Mouse (Mus musculus) kidney, adult 2 months (tissue): ENCODE data around the gene Rragb. TPM values are rescaled to one million over a fixed set of nuclear protein-coding genes. Genes with fewer than 3 reads are reported as not detected.
"Not testable (repeated sequence)": the region's sequence is repeated elsewhere in the genome, so short reads cannot be mapped to it uniquely, and the experiment has no call there.

Experiments used
- DNase-seq: peaks from one replicate; pipeline ENCODE4 v3.0.0; 2021
- H3K27ac ChIP-seq: fragments of 200-500 bp; 2 replicates; pipeline ENCODE4 v1.5.1; 2012; ENCODE audit warnings: low read depth, low read length, control low read depth, inconsistent platforms; ENCODE audit not compliant: insufficient read depth
- H3K27me3 ChIP-seq: fragments of 200-500 bp; replicated peaks from 2 replicates; pipeline ENCODE4 v1.6.1; 2012; ENCODE audit warnings: mild to moderate bottlenecking, moderate library complexity, low read length, inconsistent platforms; ENCODE audit not compliant: control insufficient read depth, insufficient read depth
- H3K36me3 ChIP-seq: fragments of 200-500 bp; 2 replicates; pipeline ENCODE4 v1.6.1; 2012; ENCODE audit warnings: mild to moderate bottlenecking, moderate library complexity, low read length, inconsistent platforms; ENCODE audit not compliant: control insufficient read depth, insufficient read depth
- H3K4me1 ChIP-seq: fragments of 200-500 bp; 2 replicates; pipeline ENCODE4 v1.6.1; 2011; ENCODE audit warnings: low read length; ENCODE audit not compliant: control insufficient read depth, insufficient read depth
- H3K4me3 ChIP-seq: fragments of 200-500 bp; 2 replicates; pipeline ENCODE4 v1.5.1; 2011; ENCODE audit warnings: mild to moderate bottlenecking, low read depth, low read length, control low read depth; ENCODE audit not compliant: insufficient read depth
- CTCF ChIP-seq: fragments of 200-500 bp; conservative IDR thresholded peaks from 2 replicates; pipeline ENCODE4 v1.5.1; 2011; ENCODE audit warnings: low read depth, mild to moderate bottlenecking, control low read depth, low read length, moderate library complexity, mixed read lengths; ENCODE audit not compliant: insufficient read depth, insufficient read length
- POLR2A ChIP-seq: fragments of 200-500 bp; IDR thresholded peaks from one replicate; pipeline ENCODE4 v1.6.1; 2011; ENCODE audit warnings: low read depth, low read length, control low read depth
- WGBS: fragments of 180-500 bp; shearing (Covaris S2); methylation state at CpG from one replicate; pipeline ENCODE4 v1.1.7; 2018; 5-methylcytosine and 5-hydroxymethylcytosine counted together
- polyA plus RNA-seq: library from polyadenylated mRNA; depleted of rRNA; stranded (reverse); fragments of >200 nt; gene quantifications from 2 replicates; pipeline ENCODE4 v1.2.3, GENCODE M21; 2012; rRNA removed

Gene Rragb
- polyA plus RNA-seq, 1 experiment, result 3.5 TPM

DNA sequence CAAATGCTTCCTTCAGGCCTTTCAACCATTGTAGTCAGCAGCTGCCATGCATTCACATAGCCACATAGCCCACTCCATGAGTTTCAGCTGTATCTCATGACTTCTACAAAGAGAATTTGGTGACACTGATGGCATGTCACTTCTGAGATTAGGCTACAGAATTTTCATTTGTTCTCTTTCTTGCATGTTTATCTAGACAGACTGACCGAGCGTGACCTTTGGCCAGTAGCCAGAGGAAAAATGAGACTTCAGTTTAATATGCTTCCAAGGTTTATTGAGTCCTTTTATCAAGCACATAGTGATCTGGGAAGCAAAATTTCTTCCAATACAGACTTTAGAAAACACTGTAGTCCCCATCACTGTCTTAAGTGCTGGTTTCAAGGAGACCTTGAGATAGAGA is 42.4 kb downstream of the Rragb start:
- no peak overlapping the region for H3K4me3 ChIP-seq
- no peaks in the 10 kb centered on the region for H3K4me1 ChIP-seq
- H3K27me3 ChIP-seq, result no peaks in the 10 kb centered on the region
- 51% methylated on average over 2 of the region's 2 CpGs for WGBS
- H3K27ac ChIP-seq, result no peak overlapping the region
- no peak for DNase-seq
- no peaks in the 10 kb centered on the region for H3K36me3 ChIP-seq
- TF ChIP-seq CTCF, result no peak
- no peak for TF ChIP-seq POLR2A

DNA sequence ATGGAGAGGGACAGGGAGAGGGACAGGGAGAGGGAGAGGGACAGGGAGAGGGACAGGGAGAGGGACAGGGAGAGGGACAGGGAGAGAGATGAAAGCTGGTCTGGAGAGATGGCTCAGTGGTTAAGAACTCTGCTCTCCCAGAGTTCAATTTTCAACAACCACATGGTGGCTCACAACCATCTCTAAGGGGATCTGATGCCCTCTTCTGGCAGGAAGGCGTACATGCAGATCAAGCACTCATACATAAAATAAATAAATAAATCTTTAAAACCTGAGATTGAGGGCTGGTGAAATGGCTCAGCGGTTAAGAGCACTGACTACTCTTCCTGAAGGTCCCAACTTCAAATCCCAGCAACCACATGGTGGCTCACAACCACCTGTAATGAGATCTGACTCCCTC is 59.4 kb downstream of the Rragb start:
- H3K27me3 ChIP-seq, H3K4me1 ChIP-seq, H3K27ac ChIP-seq, H3K36me3 ChIP-seq, H3K4me3 ChIP-seq: not testable (repeated sequence)
- whole genome bisulfite sequencing, result 74% methylated on average over 2 of the region's 2 CpGs
- DNase-seq, result peak; percentile 3
- peak; percentile 33; the same call in 1 of the 2 replicates for TF ChIP-seq CTCF

DNA sequence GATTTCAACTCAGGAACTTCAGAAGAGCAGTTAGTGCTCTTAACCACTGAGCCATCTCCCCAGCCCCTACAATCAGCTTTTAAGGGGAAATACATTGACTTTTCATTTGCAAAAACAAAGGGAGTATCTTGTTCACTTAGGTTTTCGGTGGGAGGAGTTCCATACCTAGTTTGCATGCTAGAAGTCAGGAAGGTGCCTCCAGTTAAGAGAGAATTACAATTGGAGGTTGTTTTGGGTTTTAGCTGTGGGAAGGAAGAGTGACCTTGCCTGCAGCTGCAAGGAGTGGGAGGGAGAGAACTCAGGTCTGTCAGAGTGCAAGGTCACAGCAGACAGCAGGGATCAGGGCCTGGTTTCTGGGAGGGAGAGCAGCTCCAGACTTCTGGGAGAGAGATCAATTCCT is 71.3 kb downstream of the Rragb start:
- no peak for DNase-seq
- TF ChIP-seq CTCF (no peak), POLR2A (no peak)
- H3K4me3 ChIP-seq, result no peak overlapping the region
- no peaks in the 10 kb centered on the region for H3K4me1 ChIP-seq
- no peaks in the 10 kb centered on the region for H3K27me3 ChIP-seq
- no peaks in the 10 kb centered on the region for H3K36me3 ChIP-seq
- 28% methylated on average over 1 of the region's 1 CpGs for WGBS
- H3K27ac ChIP-seq, result no peak overlapping the region

Other genes starting within 250 kb of the Rragb start
- gene Usp51, start 133.5 kb upstream of the Rragb start, polyA plus RNA-seq, result not detected in 2 replicates
- gene Mageh1, start 102.4 kb upstream of the Rragb start, polyA plus RNA-seq, result 6.0 and 7.7 TPM in 2 replicates
- not detected in 2 replicates for gene Foxr2, start 21.2 kb upstream of the Rragb start, polyA plus RNA-seq
- gene Klf8, start 97.5 kb downstream of the Rragb start, polyA plus RNA-seq, result 0.33 and 0.35 TPM in 2 replicates